Mouse (Mus musculus): ENCODE results near the gene Gfod2.

- no peak for TF ChIP-seq MEF2A (IDR thresholded peaks at IDR 0.05; ENCODE audit: extremely low read depth, insufficient replicate concordance, low read depth, low read length, poor library complexity, severe bottlenecking)
- TF ChIP-seq JUND (IDR thresholded peaks at IDR 0.05; ENCODE audit: low read depth, low read length), result no peak
- TF ChIP-seq CTCF (IDR thresholded peaks at IDR 0.05 in 2 of 3, conservative IDR thresholded peaks at IDR 0.05 in 1 of 3; ENCODE audit: control insufficient read depth in 1 of 3, insufficient read depth in 1 of 3, low read depth in 2 of 3, low read length in 3 of 3, poor library complexity in 1 of 3, severe bottlenecking in 1 of 3), result no peak
- TF ChIP-seq USF1 (IDR thresholded peaks at IDR 0.05; ENCODE audit: low read depth, low read length), result no peak
- TF ChIP-seq ZKSCAN1 (IDR thresholded peaks at IDR 0.05; ENCODE audit: low read depth, low read length), result no peak
- TF ChIP-seq POLR2A (IDR thresholded peaks at IDR 0.05; ENCODE audit: control insufficient read depth in 1 of 2, insufficient read depth in 1 of 2, low read depth in 1 of 2, low read length in 2 of 2, poor library complexity in 1 of 2), result no peak
- TF ChIP-seq TCF12 (IDR thresholded peaks at IDR 0.05; ENCODE audit: low read depth, low read length), result no peak
- no peak for TF ChIP-seq MYC (IDR thresholded peaks at IDR 0.05; ENCODE audit: low read depth, low read length)
- TF ChIP-seq POLR2AphosphoS2 (IDR thresholded peaks at IDR 0.05; ENCODE audit: low read length), result no peak
- no peak for TF ChIP-seq TAL1 (IDR thresholded peaks at IDR 0.05; ENCODE audit: low read length)
- no peak for TF ChIP-seq MYB (IDR thresholded peaks at IDR 0.05; ENCODE audit: low read depth, low read length)
- TF ChIP-seq EP300 (IDR thresholded peaks at IDR 0.05; ENCODE audit: low read depth in 1 of 2, low read length in 2 of 2), result no peak
- no peak for TF ChIP-seq ELF1 (IDR thresholded peaks at IDR 0.05; ENCODE audit: low read depth, low read length)
- no peak for TF ChIP-seq MAX (IDR thresholded peaks at IDR 0.05; ENCODE audit: low read length)
Observed at GRCm38 (mm10) chr8:105805964-105806363, 47.5 kb upstream of the Gfod2 start.
